Mouse (Mus musculus) midbrain, embryonic 15.5 days (tissue): ENCODE measurements around the gene Fam114a2. TPM values are rescaled to one million over a fixed set of nuclear protein-coding genes. Genes with fewer than 3 reads are reported as not detected.
"Not testable (repeated sequence)": the region's sequence is repeated elsewhere in the genome, so short reads cannot be mapped to it uniquely, and the experiment has no call there.

ENCODE experiments used
- ATAC-seq: fragments of 200-750 bp; cut with Nextera tagmentation; replicated peaks from 2 replicates; pipeline ENCODE4 v1.8.0; 2017; ENCODE audit warnings: moderate TSS enrichment
- H3K27ac ChIP-seq: fragments of 300-500 bp; sonication (generic); 2 replicates; pipeline ENCODE4 v1.5.1; 2015; ENCODE audit warnings: mild to moderate bottlenecking, inconsistent platforms
- H3K27me3 ChIP-seq: fragments of 300-500 bp; sonication (generic); replicated peaks from 2 replicates; pipeline ENCODE4 v1.6.1; 2015; ENCODE audit warnings: inconsistent platforms
- H3K36me3 ChIP-seq: fragments of 300-500 bp; sonication (generic); replicated peaks from 2 replicates; pipeline ENCODE4 v1.6.1; 2015; ENCODE audit warnings: inconsistent platforms
- H3K4me1 ChIP-seq: fragments of 300-500 bp; sonication (generic); 2 replicates; pipeline ENCODE4 v1.6.1; 2015; ENCODE audit warnings: inconsistent platforms
- H3K4me2 ChIP-seq: fragments of 300-500 bp; sonication (generic); 2 replicates; pipeline ENCODE4 v1.6.1; 2015; ENCODE audit warnings: inconsistent platforms, mild to moderate bottlenecking, moderate library complexity
- H3K4me3 ChIP-seq: fragments of 300-500 bp; sonication (generic); 2 replicates; pipeline ENCODE4 v1.5.1; 2015; ENCODE audit warnings: mild to moderate bottlenecking, inconsistent platforms
- H3K9ac ChIP-seq: fragments of 300-500 bp; sonication (generic); 2 replicates; pipeline ENCODE4 v1.6.1; 2015; ENCODE audit warnings: mild to moderate bottlenecking, inconsistent platforms
- H3K9me3 ChIP-seq: fragments of 300-500 bp; sonication (generic); 2 replicates; pipeline ENCODE4 v1.6.1; 2016; ENCODE audit warnings: inconsistent platforms
- WGBS: fragments of 180-500 bp; shearing (Covaris S2); methylation state at CpG from one replicate; pipeline ENCODE4 v1.1.7; 2015; ENCODE audit warnings: mixed read lengths; 5-methylcytosine and 5-hydroxymethylcytosine counted together
- polyA plus RNA-seq: library from polyadenylated mRNA; unstranded; fragments of >200 nt; fragmentation: Nextera tagmentation; extraction: Ambion mirVana; gene quantifications from 2 replicates; pipeline ENCODE4 v1.2.1, GENCODE M21; 2015

The Fam114a2 gene
- polyA plus RNA-seq: 93.0 and 94.3 TPM in 2 replicates

DNA sequence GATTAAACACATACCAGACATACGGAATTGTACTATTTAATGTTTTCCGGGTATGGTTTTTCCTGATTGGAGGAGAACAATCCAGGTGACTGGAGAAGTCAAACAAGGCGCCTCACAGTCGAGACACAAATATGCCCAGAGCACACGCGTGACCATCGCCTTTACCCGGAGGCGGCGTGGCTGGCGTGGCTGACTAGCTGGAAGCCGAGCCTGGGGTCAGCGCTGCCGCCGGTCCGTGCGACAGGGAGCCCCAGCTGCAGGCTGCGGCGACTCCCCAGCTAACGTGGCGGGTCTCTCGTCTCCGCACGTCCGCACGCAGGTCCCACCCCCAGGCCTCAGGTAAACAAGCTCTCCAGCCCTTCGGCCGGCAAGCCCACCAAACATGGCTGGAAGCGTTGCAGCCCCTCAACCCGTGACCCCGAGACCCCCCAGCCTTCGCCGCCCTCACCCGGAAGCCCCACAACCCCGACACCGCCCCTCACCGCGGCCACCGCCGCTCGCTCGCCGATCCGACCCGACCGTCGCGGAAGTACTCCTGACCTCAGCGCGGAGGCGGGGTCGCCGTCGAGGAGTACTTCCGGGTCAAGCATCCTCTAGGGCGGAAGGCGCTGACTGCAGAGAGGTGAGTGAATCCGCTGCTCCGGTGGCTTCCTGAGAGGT lies at the start of gene Fam114a2, which contains the start of gene Mfap3:
Fam114a2 (minus strand) TSS at position 527 of the 660 bp plus-strand sequence.
Mfap3 (plus strand) TSS at position 574 of the 660 bp plus-strand sequence.
- peak within 1 kb of the TSS; percentile 52 for H3K4me2 ChIP-seq
- under 1% methylated on average over 59 of the region's 59 CpGs for WGBS
- H3K27ac ChIP-seq: peak within 1 kb of the TSS; percentile 89
- peak within 1 kb of the TSS; percentile 100 for H3K4me3 ChIP-seq
- peak within 1 kb of the TSS; percentile 92 for H3K9ac ChIP-seq
- no peaks in the 10 kb centered on the region for H3K27me3 ChIP-seq
- peaks cover 32% of the 10 kb centered on the region for H3K4me1 ChIP-seq
- H3K36me3 ChIP-seq: peaks cover 8% of the 10 kb centered on the region; the same call in 1 of the 2 replicates
- ATAC-seq: peak; percentile 96
- H3K9me3 ChIP-seq: no peaks in the 10 kb centered on the region

DNA sequence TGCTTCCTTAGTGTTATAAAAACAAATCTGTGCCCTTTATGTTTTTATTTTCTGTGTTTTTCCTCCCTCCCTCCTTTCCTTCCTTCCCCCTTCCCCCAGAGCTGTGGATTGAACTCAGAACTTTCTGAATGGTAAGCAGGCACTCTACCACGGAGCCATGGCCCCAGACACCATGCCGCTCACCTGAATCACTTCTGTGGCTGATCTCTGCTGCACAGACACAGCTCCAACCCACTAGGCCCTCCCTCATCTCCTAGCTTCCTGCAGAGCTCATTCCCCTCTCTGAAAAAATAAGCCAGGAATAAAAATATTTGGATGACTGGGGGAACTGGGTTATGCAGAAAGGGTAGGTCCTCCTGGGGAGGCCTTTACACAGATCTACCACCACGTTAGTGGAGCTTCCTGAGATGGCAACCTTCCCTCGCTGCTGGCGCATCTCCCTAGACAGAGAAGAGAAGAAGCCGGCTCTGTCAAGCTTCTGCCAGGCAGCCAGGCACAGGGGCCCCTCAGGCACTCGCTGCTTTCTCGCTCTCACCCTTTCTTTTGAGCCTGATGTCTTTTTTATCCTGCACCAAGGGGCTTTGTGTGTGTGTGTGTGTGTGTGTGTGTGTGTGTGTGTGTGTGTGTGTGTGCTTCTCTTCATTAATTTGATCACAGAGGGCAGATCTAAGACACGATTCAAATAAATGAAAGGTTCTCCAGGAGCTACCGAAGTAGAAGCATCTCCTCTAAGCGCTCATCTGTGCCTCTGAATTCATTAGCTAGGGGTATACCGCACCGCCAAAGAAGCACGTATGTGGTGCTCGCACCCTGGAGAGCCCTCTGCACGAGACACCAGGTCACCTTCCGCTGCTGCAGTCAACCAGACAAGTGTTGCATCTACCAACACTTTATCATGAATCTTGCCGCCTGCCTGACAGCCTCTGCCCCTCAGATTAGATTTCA lies 47.9 kb upstream of the Fam114a2 start:
- Histone ChIP-seq H3K4me2 (peak overlapping the region; percentile 10), H3K27ac (peak overlapping the region; percentile 53), H3K9ac (no peak overlapping the region), H3K9me3 (no peaks in the 10 kb centered on the region), H3K4me1 (peaks cover 16% of the 10 kb centered on the region), H3K27me3 (no peaks in the 10 kb centered on the region), H3K36me3 (no peaks in the 10 kb centered on the region), H3K4me3 (no peak overlapping the region)
- peak; percentile 68 for ATAC-seq
- WGBS: 9% methylated on average over 18 of the region's 18 CpGs

DNA sequence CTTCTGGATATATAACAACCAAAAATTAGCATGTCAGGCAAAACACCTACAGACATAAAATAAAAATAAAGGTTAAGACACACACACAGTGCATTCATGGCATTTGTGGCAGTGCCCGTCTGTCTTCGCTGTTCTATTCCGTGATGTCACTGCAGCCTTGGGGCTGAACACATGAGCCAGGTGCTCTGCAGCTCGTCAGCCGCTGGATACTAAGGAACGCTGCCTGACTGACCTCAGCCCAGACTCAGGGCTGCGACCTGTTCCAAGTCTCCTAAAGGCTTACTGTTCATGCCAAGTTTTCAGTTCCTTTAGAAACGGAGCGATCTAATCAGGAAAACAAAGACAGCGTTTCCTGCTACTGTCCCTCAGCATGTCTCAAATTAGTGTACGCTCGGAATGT lies 46.1 kb upstream of the Fam114a2 start:
- no peaks in the 10 kb centered on the region for H3K9me3 ChIP-seq
- H3K4me1 ChIP-seq: peaks cover 16% of the 10 kb centered on the region
- H3K36me3 ChIP-seq: no peaks in the 10 kb centered on the region
- H3K9ac ChIP-seq: no peak overlapping the region
- no peaks in the 10 kb centered on the region for H3K27me3 ChIP-seq
- H3K4me2 ChIP-seq: no peak overlapping the region
- WGBS: 57% methylated on average over 12 of the region's 12 CpGs
- H3K4me3 ChIP-seq: no peak overlapping the region
- ATAC-seq: no peak
- no peak overlapping the region for H3K27ac ChIP-seq

DNA sequence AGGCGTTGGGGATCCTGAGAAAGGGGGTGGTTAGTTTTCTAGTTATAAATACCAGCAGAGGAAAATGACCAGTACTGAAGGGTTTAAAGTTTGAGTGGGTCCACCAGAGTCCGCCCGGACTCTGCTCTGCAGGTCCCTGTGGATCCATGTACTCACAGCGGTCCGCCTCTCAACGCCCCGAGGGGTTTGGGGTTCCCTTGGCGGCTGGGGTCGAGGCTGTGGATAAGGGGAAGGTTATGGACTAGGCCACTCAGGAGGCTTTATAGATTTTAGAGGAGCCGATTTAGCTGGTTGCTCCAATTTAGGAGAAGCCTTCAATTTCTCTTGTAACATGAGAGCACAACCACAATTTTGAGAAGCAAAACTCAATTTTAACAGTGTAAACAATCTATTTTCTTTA lies 39.5 kb upstream of the Fam114a2 start:
- not testable (repeated sequence) for H3K4me1 ChIP-seq, H3K36me3 ChIP-seq, H3K4me2 ChIP-seq, H3K4me3 ChIP-seq, H3K27me3 ChIP-seq, H3K9ac ChIP-seq, H3K9me3 ChIP-seq, ATAC-seq, H3K27ac ChIP-seq
- WGBS: 90% methylated on average over 10 of the region's 10 CpGs

DNA sequence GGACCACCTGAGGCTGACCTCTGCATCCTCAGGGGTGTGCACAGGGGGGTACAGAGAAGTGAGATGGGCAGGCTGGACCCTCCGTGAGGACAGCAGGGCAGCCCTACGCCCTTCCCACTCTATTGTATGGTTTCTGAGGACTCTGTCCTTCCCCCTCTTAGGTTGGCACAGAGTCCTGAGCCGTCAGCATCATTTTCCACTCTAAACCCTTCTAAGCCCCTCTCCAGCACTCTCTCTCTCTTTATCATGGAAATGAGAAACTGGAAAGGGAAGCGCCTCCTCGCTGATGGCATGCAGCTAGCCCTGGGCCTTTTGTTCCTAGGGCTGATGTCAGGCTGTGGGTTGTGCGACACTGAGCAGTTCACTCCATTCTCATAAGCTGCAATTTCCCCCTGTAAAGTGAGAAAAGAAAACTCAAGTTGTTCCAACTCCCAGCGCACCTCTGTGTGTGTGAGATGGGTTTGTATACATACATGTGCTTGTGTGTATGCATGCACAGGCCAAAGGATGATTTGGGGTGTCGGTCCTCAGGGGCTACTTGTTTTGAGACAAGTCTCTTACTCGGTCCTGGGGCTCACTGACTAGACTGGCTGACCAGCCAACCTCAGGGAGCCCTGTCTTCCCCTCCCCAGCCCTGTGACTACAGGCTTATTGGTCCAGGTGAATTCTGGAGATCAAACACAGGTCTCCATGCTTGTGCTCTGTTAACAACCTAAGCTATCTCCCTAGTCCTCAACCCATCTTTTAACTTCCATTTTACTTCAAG lies 34.8 kb upstream of the Fam114a2 start:
- WGBS: 9% methylated on average over 9 of the region's 9 CpGs
- Histone ChIP-seq H3K4me3 (no peak overlapping the region), H3K4me1 (peaks cover 28% of the 10 kb centered on the region), H3K27ac (peak overlapping the region; percentile 74), H3K9me3 (no peaks in the 10 kb centered on the region), H3K9ac (no peak overlapping the region), H3K4me2 (no peak overlapping the region), H3K36me3 (no peaks in the 10 kb centered on the region), H3K27me3 (no peaks in the 10 kb centered on the region)
- ATAC-seq: peak; percentile 82

DNA sequence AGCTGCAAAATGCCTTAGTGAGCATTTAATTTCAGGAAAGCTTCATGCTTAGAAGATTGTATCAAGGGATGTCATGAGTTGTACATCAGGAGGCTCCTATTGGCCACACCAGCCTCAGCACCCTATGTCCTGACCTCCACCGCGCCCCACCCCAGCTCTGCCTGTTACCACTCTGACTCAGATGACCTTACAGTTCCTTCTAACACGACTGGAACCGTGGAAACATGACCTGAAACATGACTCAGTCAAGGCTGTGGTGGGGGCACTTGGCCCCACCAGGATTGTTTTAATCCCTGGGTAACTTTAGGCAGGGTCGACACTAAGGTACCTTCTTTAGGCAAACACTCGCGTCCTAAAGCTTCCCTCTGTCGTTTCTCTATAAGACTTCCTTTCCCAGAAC lies 32.6 kb upstream of the Fam114a2 start:
- ATAC-seq: no peak
- WGBS: 91% methylated on average over 8 of the region's 8 CpGs
- Histone ChIP-seq H3K27me3 (no peaks in the 10 kb centered on the region), H3K4me3 (no peak overlapping the region), H3K9ac (no peak overlapping the region), H3K4me2 (no peak overlapping the region), H3K9me3 (no peaks in the 10 kb centered on the region), H3K27ac (no peak overlapping the region), H3K36me3 (no peaks in the 10 kb centered on the region), H3K4me1 (peaks cover 36% of the 10 kb centered on the region)

DNA sequence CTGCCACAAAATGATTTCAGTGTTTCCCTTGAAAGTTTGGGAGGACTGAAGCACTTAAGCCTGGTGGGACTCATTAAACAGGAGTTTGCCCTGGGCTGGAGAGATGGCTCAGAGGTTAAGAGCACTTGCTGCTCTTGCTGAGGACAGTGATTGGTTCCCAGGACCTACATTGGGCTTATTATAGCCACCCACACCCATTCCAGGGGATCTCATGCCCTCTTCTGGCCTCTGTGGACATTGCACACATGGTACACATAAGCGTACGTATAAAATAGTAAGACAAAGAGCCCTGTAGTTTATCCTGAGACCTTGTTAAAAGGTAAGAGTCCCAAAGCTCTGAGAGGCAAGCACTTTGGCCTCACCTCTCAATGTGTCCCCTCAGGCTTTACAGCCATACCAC lies 31.8 kb upstream of the Fam114a2 start:
- no peak overlapping the region for H3K27ac ChIP-seq
- H3K4me2 ChIP-seq: no peak overlapping the region
- no peak overlapping the region for H3K9ac ChIP-seq
- H3K27me3 ChIP-seq: no peaks in the 10 kb centered on the region
- H3K36me3 ChIP-seq: no peaks in the 10 kb centered on the region
- H3K4me3 ChIP-seq: no peak overlapping the region
- H3K4me1 ChIP-seq: peaks cover 36% of the 10 kb centered on the region
- 97% methylated on average over 2 of the region's 2 CpGs for WGBS
- no peak for ATAC-seq
- no peaks in the 10 kb centered on the region for H3K9me3 ChIP-seq

DNA sequence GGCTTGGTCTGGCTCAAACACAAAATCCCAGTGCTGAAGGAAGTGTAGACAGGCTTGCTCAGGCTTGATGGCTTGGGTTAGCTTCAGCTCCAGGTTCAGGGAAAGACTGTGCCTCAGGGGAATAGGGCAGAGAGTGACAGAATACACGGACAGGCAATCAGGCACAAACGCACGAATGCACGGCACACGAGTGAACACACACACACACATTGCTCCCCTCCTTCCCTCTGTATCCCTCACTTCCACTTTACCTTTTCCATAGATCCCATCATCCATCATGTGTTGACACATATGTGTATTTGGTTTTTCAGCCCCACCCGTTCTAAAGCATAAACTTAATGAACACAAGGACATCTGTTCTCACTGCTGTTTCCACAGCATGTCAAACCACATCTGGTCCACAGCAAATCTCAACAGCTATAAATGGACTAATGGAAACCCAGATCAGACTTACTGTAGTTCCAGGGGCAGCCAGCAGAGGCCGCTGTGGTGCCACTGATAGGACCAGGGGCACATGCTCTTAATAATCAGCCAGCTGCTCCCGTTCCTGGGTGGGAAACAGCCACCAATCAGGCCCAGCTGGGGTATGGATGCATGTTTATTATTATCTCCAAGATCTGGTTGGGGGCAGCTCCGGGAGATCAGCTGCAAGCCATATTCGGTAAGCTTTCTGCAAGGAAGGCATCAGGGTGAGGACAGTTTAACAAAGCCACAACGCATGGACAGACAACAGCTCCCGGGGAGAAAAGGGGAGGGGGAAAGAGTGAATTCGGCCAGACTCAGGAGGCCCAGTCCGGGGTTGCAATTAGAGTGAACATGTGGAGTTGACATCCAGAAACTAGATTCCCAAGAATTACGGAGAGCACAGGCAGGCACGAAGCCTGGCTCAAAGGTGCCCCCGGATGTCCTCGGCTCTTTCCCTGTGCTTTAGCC lies 30.5 kb upstream of the Fam114a2 start:
- Histone ChIP-seq H3K36me3 (no peaks in the 10 kb centered on the region), H3K4me1 (peaks cover 35% of the 10 kb centered on the region), H3K9ac (peak overlapping the region; percentile 21; the same call in 1 of the 2 replicates), H3K4me3 (no peak overlapping the region), H3K9me3 (no peaks in the 10 kb centered on the region), H3K27me3 (no peaks in the 10 kb centered on the region), H3K27ac (peak overlapping the region; percentile 57), H3K4me2 (peak overlapping the region; percentile 37; the same call in 1 of the 2 replicates)
- 23% methylated on average over 18 of the region's 18 CpGs for WGBS
- ATAC-seq: peak; percentile 69

DNA sequence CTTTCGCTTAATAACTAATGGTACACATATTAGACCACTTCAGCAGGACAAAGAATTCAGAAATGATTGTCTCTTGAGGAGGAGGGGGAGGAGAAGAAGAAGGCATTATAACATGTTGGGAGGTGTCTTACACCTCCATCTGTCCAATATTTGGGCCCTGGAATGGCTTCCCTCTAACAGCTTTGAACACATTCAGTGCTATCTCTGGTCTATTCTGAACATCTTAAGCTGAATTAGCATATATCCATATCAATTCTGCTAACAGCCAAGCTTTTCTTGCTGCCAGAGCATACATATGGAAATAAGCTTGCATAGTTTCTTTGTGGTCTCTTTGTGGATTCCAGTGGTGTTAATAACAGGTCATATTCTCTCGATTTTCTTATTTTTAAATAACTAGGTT lies 22.3 kb upstream of the Fam114a2 start:
- ATAC-seq: no peak
- WGBS: 59% methylated on average over 2 of the region's 2 CpGs
- no peak overlapping the region for H3K4me2 ChIP-seq
- H3K9me3 ChIP-seq: no peaks in the 10 kb centered on the region
- 0 out of 2 replicates have a peak overlapping the region, but pooled peaks have one; percentile 14 for H3K27ac ChIP-seq
- H3K4me1 ChIP-seq: no peaks in the 10 kb centered on the region
- no peak overlapping the region for H3K4me3 ChIP-seq
- no peak overlapping the region for H3K9ac ChIP-seq
- H3K36me3 ChIP-seq: no peaks in the 10 kb centered on the region
- no peaks in the 10 kb centered on the region for H3K27me3 ChIP-seq

DNA sequence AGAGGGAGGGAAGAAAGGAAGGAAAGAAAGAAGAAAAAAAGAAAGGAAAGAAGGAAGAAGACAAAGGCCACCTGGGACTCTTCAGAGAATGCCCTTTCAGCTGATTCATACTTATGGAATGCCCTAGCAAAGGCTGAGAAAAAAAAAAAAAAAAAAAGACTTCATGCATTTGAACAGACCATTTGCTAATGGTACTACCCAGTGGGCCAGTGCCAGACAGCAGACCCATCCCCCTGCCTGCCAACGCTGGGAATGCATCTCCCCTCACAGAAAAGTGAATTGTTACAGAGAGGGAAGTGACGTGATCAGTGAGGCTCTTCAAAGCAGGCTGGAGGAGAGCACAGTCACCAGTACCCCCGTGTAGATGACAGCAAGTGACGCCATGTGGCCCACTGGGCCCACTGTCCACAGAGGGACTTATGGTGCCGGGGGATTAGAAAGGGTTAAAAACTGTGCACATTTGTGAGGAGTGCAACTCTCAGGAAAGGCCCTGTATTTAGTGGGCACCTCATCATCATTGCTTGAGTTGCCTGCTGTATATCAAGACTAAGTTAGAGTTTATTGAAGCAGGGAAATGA lies 21.5 kb upstream of the Fam114a2 start:
- H3K9me3 ChIP-seq: no peaks in the 10 kb centered on the region
- no peaks in the 10 kb centered on the region for H3K27me3 ChIP-seq
- no peak overlapping the region for H3K4me2 ChIP-seq
- 65% methylated on average over 5 of the region's 5 CpGs for WGBS
- ATAC-seq: no peak
- H3K4me3 ChIP-seq: no peak overlapping the region
- H3K27ac ChIP-seq: no peak overlapping the region
- H3K4me1 ChIP-seq: no peaks in the 10 kb centered on the region
- no peak overlapping the region for H3K9ac ChIP-seq
- no peaks in the 10 kb centered on the region for H3K36me3 ChIP-seq

DNA sequence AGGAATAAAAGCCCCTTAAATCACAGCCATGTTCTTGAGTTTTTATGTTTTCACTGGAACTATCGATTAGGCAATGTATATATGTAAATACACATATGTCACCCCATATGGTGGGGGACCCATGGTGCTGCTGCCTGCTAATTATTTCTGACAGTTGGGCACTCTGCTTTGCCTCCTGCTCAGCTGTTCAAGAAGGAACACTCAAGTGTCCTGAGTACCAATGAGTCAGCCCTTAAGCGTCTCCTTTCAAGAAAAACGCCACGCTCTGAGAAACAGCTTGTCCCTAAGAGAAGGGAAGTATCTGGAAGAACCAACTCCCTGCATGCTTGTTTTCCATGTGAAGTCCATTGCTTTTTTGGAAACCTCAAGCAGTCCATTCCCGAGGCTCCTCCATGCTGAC lies 17.5 kb upstream of the Fam114a2 start:
- H3K27me3 ChIP-seq: no peaks in the 10 kb centered on the region
- H3K36me3 ChIP-seq: peaks cover 7% of the 10 kb centered on the region; the same call in 1 of the 2 replicates
- no peak for ATAC-seq
- H3K27ac ChIP-seq: no peak overlapping the region
- no peak overlapping the region for H3K4me2 ChIP-seq
- H3K4me3 ChIP-seq: no peak overlapping the region
- WGBS: 73% methylated on average over 5 of the region's 5 CpGs
- H3K4me1 ChIP-seq: peaks cover 15% of the 10 kb centered on the region
- no peaks in the 10 kb centered on the region for H3K9me3 ChIP-seq
- no peak overlapping the region for H3K9ac ChIP-seq
